Mouse (Mus musculus): ENCODE data around the gene Tcp11l1.

Tcp11l1 gene

DNA sequence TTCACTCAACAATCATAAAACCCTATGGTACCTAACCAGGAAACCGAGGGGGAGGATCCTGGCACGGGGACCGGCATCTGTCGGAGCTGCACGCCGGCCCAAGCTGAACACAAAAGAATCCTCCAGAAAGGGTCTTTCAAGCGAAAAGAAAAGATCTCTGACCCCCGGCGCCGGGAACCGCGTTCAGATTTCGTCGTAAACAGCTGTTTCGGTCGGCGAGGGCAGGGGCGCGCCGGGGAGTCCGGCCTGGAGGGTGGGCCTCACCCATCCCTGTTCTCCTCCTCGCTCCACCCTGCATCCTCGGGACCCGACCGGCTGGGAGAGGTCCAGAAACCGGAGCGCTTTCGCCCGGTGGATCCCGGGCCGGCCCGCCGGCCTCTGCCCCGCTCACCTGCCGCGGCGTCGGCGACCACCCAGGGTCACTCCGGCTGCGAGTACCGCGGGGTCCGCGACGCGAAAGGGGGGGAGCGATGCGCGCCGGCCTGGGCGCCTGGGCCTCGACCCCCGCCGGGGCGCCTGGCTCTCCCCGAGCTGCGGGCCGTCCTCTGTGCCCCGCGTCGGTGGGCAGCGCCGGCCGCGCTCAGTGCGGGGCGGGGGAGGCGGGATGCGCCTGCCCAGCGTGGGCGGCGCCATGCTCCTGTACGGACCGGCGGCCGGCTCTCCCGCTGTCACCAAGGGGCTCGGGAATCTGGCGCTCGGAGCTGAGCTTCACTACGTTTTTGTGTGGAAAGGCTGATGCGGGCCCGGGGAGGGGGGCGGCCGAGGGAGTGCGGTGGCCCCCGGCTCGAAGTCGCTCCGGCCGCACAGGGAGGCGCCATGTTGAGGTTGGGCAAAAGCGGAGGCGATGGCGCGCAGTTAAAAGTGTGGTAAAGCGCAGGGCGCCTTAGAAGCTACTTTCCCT lies at the start of gene Tcp11l1:
Tcp11l1 (minus strand) TSS at position 585 of the 901 bp plus-strand sequence.
- in situ Hi-C loops (cut with MboI) = no loop called here

DNA sequence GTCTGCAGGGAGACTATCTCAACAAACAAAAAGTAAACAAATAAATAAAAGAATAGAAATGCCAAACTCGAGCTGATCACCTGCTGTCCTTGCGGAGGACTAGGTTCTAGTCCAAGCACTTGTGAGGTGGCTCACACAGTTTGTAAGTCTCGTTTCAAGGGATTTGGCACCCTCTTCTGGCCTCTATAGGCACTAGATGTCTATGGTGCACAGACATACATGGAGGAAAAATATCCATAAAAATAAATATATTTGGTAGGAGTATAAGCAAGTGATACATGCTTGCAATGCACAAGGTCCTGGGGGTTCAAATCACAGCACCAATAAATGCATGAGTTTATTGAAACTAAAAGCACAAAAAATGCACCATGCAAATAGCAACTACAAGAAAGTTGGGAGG lies 38.6 kb upstream of the Tcp11l1 start:
- in situ Hi-C loops (cut with MboI) = no loop called here

DNA sequence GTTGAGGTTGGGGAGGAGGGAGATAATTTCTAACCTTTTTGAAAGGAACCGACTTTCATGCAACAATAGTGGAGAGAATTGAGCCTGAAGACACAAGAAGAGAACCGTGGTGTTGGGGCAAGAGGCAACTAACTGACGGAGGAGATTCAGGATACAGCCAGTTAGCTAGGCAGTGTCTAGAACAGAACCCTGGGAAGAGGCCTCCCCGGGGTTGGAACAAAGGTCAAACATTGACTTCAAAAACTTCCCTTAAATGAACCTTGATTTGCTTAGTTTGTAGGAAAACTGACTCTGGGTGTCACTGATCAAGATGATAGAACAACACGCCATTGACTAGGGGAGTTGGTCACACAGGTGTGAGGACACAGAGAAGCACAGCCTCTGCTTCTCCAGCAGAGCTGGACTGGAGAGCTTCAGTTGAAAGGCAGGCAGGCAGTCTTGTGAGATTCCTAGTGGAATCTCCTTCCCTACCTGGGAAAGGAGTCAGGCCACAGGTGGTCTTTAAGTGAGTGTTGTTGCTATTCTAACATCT lies 36.7 kb upstream of the Tcp11l1 start:
- in situ Hi-C loops (cut with MboI) = no loop called here

DNA sequence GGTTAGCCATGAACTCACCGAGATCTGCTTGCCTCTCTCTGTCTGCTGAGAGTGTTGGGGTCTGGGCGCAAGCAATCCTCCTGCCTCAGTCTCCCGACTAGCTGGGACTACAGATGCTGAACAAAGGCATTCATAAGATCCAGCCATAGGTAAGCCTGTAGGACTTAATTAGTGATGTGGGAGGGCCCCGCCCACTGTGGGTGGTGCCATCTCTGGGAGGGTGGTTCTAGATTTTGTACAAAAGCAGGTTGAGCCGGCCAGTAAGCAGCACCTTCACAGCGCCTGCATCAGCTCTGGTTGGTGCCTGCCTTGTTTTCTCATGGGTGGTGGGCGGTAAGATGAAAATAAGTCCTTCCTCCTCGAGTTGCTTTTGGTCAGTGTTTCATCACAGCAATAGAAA lies 34.3 kb upstream of the Tcp11l1 start:
- in situ Hi-C loops (cut with MboI) = no loop called here

DNA sequence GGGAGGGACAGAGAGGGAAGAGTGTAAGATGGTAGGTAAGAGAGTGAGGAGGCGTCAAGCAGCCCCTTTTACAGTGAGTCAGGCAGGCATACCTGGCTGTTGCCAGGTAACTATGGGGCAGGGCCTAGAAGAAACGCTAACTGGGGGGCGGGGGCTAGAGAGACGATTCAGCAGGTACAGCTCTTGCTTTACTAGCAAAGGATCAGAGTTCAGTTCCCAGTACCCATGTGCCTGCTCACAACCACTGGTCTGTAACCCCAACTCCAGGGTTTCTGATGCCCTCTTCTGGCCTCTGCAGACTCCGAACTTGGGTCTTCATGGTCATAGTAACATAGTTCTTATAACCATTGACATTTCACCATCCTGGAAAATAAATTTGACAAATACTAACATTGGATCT lies 32.0 kb upstream of the Tcp11l1 start:
- in situ Hi-C loops (cut with MboI) = no loop called here

DNA sequence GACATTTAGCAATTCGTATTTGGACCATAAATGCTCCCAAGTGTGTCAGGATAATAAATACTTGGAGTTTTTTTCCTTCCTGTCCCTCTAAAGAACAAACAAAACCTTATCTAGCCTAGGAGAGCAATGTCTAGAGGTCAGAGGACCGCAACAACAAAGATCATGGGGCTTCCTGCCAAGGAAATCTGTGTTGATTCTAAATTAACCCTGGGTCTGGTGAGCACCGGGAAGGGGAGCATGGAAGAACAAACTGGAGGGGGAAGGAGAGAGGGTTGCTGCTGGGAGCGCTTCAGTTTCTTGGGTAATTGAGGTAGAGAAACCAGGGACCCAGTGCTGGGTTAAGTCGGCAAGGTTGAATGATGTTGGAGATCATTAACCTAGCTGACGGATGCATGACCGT lies 31.2 kb upstream of the Tcp11l1 start:
- in situ Hi-C loops (cut with MboI) = no loop called here

DNA sequence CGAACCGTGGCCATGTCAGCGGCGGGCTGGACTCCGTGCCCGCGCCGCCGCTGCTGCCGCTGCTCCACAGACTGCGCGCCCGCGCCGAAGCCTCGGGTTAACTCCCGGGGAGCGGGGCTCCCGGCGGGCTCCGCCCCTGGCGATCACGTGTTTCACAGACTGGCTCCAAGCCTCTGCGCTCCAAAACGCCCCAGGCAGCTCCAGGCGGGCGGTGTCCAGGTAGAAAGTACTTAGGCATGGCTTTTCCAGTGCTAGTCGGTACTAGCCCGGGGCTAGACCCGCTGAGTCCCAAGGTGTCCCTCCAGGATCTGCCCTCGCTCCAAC lies 30.7 kb upstream of the Tcp11l1 start, which contains the start of gene Depdc7:
Depdc7 (minus strand) TSS at position 138 of the 324 bp plus-strand sequence.
- in situ Hi-C loops (cut with MboI) = no loop called here

DNA sequence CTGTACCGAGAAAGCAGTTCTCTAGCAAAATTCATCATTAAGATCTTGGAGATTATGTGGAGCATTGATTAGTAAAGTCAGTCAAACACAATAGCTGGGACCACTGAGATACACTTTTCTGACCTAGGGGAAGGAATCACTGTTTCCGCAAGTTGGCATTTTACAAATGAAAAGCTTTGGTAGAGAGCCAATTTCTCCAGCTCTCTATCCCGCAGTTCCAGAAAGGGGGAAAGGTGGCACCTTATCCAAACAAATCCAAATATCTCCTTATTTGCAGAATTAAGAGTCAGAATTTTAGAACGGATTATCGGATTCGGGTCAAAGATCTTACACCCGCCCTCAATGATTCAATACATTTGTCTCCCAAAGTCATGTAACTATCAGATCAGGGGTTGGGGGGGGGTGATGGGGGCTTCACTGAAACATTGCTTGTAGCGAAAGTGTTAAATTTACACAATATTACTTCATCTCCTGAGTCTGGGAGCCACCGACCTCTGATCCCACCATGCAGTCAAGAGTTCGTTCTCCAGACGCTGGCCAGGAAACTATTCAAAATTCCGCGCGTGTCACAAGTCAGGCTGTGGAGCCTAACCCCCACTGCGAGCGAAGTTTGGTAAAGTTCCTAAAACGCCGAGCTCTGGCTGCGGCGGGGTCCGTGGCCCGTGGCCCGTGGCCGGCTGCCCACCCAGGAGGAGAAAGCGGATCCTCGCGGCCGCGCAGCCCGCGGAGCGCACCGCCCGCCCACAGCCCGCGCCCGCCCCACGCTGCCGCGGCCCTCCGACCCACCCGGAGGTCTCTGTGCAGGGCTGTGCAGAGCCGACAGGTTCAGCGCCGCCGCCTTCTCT lies 30.1 kb upstream of the Tcp11l1 start:
- in situ Hi-C loops (cut with MboI) = no loop called here

DNA sequence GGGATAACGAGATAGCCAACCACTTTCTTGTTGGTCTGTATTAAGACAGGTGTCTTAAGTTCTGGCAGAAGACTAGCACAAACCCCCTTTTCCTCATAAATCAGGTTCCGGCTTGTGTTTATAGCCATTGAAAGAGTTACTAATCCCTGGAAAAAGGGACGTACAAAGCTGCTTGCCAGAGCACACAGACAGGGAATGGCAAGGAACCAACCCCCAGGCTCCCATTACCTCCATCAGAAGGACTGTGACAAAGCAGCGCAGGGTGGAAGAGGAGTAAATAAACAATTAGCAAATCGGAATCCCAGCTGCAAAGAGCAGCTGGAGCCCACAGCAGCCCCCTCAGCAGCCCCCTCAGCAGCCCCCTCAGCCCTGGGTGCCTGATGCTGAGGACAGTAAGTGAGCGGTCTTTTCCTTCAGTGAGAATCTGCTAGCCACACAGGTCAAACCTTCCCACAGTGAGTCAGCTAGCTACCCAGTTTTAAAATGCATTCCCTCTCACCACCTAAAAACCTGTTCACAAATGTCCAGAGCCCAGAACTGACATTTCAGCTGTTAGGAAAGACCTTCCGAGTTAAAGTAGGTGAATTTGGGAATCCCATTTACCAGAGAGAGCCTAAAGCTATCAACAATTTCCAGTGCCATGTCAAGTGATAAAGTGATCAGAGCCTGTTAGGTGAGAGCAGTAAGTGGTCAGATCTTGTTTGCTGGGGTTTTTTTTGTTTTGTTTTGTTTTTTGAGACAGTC lies 29.2 kb upstream of the Tcp11l1 start:
- in situ Hi-C loops (cut with MboI) = no loop called here

DNA sequence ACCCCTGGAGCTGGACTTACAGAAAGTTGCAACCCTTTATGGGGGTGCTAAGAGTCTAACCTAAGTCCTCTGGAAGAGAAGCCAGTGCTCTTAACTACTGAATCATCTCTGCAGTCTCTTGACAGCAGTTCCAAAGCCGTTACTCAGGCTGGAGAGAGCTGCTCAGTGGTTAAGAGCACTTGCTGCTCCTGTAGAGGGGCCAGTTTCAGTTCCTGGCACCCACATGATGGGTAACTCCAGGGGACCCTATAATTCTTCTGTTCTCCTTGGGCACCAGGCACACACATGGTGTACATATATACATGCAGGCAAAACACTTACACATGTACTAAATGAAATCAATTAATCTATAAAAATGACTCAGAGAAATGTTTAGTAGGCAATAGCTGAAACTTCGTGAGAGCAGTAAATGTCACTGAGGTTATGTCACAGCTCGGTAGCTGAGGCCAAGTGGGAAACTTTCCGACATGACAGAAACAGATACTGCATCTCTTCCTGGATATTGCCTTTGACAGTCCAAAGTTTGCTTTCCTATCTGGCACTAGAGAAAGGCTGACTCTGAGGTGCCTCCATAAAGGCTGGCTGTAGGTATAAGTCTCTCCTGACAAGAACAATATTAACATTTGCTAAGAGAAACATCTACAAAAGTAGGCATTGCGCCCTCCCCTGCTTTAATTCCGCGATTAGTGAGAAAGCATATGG lies 28.4 kb upstream of the Tcp11l1 start:
- in situ Hi-C loops (cut with MboI) = no loop called here

DNA sequence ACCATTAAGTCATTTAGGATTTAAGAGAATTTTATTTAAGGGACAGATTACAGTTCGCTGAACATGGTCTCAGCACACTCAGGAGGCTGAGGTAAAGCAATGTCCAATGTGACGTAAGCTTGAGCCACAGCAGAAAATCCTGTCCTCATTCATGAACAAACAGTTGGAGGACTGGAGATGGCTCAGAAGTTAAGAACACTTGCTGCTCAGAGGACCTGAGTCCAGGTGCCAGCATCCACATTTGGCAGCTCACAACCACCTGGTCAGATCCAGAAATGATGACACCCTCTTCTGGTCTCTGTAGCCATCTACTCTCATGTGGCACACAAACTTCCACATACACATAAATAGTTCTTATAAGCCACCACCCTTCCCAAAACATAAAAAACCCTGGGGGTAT lies 27.7 kb upstream of the Tcp11l1 start:
- in situ Hi-C loops (cut with MboI) = no loop called here

DNA sequence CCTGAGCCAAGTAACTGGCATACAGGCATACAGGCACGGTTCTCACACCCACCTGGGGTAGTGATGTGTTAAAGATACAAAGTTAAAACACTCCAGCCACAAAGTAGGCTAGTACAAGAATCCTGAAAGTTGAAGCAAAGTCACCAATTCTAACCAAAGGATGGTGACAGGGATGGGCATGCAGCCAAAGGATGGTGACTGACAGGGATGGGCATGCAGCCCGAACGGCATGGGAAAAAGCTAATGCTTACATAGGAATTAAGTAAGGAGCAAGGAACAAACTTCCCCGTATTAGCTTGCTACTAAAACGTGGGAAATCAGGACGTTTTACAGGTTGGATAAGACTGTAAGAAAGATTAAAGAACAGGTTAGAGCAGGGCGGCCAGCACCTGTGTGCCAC lies 24.3 kb upstream of the Tcp11l1 start:
- in situ Hi-C loops (cut with MboI) = no loop called here

DNA sequence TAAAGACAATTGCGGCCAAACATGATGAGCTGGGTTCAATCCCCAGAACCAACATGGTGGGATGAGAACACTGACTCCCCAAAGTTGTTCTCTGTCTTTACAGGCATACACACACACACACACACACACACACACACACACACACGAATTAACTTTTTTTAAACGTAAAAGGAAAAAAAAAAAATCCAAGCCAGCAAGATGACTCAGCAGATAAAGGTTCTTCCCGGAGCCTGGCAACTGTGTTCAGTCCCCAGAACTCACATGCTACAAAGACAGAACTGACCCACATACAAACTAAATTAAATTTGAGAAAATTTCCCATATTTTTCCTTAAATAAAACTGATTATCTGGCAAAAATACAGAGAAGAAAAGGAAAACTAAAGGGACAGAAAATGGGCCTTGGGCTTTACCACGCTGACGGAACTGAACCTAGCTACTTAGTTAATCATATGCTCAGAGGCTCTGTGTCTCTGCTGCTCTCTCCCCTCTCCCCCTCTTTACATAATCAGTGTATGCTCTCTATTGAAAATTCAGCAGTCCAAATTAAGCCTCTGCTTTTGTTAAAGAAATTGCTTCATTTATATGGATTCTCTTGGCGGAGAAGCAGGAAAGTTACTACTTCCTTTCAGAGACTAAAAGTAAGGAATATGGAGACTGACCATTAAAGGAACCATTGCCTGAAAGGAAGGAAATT lies 20.7 kb upstream of the Tcp11l1 start:
- in situ Hi-C loops (cut with MboI) = no loop called here

DNA sequence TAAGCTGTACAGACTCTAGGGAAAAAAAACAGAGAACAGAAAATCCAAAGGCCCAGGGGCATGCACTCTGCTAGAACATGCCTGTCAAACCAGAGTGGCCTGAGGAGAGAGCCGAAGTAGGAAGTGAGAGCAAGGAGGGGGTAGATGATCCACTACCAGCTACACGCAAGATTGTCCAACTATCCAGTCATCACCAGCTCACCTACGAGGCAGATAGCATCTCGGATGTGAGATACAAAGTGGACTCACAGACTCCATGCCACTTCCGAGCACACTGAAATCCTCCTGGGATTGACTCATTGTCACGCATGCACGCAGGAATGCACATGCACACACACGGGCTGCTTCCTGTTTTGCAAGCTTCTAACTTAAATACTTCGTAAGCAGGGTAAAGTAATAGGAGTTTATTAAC lies 20.1 kb upstream of the Tcp11l1 start:
- in situ Hi-C loops (cut with MboI) = no loop called here

DNA sequence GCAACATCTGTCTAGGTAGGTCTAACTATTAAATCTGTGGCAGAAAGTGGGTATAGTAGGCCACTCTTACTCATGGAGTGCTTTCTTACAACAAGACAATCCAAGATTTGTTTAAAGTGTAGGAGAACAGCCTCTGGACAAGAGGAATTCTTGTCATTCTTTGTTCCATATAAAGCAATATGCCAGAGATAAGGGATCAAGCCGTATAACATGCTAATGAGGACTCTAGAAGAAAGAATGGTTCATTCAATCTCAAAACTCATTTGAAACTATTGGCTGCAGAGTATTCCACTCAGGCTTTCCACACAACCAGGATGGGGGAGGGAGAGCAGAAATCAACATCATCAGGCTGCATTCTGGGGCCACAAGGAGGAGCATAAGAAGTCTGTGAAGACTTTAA lies 15.4 kb upstream of the Tcp11l1 start:
- in situ Hi-C loops (cut with MboI) = no loop called here

DNA sequence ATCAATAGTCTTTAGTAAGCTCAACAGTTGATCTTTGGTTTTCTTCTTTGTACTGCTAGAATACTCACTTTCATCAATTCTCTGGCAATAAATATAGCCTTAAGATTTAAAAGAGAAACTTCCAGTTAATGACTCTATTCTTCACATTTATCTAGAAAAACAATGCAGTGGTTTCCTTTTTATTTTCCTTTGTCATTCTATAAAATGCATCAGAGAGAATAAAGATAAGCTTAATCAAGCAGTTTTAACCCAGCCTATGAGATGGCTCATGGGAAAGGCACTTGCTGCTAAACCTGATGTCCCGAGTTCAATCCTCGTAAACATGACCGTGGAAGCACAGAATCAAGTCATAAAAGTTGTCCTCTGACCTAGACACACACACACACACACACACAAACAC lies 10.1 kb upstream of the Tcp11l1 start:
- in situ Hi-C loops (cut with MboI) = no loop called here

DNA sequence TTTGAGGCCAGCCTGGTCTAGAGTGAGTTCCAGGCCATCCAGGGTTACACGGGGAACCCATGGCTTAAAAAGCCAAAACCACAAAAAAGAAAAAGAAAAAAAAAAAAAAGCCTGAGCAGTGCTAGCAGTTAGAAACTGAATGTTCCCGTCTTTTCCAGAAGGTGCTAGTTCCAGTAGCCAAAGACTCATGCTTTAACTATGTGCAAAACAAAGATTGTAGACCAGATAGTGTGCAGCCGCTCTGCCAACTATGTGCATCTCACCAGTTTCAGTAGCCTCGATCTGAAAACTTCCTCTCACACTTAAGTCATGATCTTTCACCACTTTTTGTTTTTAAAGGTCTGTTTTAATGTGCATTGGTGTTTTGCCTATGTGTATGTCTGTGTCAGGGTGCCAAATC lies 5.9 kb upstream of the Tcp11l1 start:
- in situ Hi-C loops (cut with MboI) = no loop called here

DNA sequence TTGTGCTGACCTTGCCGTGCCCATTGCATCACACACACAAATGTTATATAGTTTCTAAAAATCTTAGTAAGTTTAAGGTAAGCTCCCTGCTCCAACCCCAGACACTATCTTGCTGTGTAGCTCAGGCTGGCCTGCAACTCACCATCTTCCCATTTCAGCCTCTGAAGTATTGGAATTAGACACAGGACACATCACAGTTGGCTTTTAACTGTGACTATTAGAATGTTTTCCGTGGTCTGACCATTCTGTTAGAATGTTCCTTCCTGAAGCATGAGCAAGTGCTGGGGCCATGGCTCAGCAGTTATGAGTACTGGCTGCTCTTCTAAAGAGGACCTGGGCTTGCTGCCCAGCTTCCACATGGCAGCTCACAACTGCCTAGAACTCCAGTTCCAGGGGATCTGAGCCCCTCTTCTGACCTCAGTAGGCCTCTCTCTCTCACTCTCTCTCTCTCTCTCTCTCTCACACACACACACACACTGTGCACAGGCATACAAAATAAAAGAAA lies 5.3 kb upstream of the Tcp11l1 start:
- in situ Hi-C loops (cut with MboI) = no loop called here

DNA sequence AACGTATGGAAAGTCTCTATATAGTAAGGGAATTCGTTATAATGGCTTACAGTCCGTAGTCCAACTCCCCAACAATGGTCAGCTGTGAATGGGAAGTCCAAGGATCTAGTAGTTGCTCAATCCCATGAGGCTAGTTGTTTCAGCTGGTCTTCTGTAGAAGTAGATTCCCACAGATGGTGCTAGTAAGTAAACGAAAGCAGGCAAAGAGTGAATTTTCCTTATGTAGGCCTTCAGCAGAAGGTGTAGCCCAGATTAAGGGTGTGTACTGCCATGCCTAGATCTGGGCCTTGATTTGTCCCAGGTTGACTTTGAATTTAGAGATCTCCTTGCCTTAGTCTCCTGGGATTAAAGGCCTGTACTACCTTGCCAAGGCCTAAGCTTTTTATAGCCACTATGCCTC lies 4.3 kb upstream of the Tcp11l1 start, which contains the start of gene Pin1rt1:
Pin1rt1 (minus strand) TSS at position 101 of the 400 bp plus-strand sequence.
- in situ Hi-C loops (cut with MboI) = no loop called here

DNA sequence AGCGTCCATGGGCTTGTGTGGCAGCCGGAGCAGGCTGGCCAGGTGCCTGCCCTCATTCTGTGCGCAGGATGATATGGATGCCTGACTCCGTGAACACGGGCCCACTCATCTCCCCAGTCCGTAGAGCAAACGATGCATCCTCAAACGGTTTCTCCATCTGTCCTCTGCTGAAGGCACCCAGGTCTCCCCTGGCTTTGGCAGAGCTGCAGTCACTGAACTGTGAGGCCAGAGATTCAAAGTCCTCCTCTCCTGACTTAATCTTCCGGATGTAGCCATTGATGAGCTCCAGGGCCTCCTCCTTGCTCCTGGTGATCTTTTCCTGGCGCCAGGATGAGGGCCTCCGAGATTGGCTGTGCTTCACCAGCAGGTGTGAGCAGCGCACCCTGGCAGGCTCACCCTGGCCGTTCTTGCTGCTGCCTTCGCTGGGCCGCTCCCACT lies 2.3 kb upstream of the Tcp11l1 start:
- in situ Hi-C loops (cut with MboI) = no loop called here

DNA sequence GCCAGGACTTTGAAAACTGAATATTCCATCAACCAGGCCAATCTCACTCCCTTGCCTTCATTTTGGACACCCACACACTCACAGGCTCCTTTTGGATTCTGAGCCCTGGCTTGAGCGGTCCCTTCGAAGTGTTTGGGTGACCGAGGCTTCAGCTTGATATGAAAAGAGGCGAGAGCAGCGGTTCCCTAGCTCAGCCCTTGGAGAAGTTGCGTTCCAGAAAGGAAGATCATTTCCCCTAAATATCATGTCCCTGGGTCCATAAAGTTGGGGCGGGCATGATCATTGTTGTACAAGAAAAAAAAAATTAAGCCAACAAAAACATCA lies 479 bp upstream of the Tcp11l1 start:
- in situ Hi-C loops (cut with MboI) = no loop called here
